Mouse (Mus musculus): ENCODE data around the gene Lcn9.
"Not testable (repeated sequence)": the region's sequence is repeated elsewhere in the genome, so short reads cannot be mapped to it uniquely, and the experiment has no call there.

- not testable (repeated sequence) for TF ChIP-seq CTCF, POLR2A (IDR thresholded peaks at IDR 0.05; ENCODE audit: extremely low read depth, insufficient read depth, low read length)
These were observed 7.2 kb upstream of the Lcn9 start, which contains the start of gene Glt6d1 for GRCm38 (mm10) chr2:25815748-25816147.

Data from cortical plate, adult 2 months (tissue).